Mouse (Mus musculus): ENCODE measurements around the gene Shcbp1l.
A peak's percentile ranks its signal among the peaks of the same experiment; 100 is the strongest.

The Shcbp1l gene

DNA sequence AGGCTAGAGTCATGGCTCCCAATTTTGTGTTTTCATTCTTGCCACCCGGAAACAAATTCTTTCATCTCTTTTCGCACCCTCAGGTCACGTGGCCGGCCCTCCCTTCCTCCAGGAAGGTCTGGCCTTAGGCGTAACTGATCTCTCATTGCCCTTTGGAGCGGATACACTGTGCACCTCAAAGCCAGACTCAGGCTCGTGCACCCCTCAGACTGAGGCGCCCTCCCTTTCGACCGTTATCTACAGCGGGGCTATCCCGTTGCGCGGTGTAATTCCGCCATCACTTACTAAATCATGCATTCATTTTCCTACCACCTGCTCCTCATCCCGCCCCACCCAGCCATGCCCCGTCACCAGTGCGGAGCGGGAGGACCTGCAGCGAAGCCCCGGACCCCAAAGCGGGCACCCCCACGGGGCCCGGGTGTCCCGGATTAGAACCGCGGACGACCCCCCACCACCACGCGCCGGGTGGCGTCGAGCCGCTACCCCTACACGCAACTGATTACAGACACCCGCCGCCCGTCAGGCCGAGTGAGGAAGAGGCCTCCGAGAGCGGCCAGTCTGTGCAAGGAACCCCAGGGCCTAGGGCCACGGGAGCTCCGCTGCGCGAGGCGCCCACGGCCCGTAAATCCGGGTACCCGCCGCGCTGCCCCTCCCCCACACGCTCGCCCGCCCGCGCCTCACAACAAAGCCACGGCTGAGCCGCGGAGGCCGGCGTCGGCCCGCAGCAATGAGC is 62.0 kb downstream of the Shcbp1l start:
- peak; percentile 28 to 35 for DNase-seq (ENCODE audit: low spot score in 2 of 2)

DNA sequence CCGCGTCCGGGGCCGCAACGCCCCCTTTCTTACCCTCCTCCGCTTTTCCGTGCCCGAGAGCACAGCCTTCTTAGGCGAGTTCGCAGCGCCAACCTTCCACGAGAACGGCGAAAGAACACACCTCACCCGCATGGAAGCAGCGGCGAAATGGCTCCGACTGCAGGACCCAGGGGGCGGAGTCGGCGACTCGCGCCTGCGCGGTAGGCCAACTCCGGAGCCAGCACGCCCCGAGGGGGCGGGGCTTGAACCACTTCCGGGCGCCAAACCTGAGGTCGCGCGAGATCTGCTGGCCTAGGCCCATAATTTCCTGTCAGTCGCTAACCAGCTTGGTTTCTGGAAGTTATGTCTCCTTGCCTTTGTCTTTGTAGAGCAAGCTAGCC is 62.5 kb downstream of the Shcbp1l start, which contains the start of gene Dhx9:
TSS of gene Dhx9 (minus strand) at position 161 of the 380 bp plus-strand sequence.
- peak; percentile 98 for DNase-seq (ENCODE audit: low spot score in 2 of 2)

DNA sequence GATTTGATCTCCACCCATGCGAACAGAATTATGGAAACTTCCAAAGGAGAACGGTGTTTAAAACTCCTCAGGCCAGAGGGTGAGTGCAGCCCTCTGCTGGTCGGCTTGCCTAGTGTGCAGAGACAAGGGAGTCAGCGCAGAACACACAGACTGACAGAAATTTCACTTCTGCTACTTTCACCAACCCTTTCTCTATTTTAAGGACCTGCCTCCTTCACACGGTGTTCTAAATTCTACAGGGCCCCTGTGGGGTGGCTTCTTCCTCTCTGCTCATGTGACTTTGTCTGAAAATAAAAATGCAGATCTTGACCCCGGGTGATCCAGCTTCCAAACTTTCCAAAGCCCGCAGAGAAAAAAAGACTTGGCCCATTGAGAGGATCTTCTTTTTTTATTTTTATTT is 64.2 kb downstream of the Shcbp1l start:
- peak; percentile 28 to 59 for DNase-seq (ENCODE audit: low spot score in 2 of 2)

DNA sequence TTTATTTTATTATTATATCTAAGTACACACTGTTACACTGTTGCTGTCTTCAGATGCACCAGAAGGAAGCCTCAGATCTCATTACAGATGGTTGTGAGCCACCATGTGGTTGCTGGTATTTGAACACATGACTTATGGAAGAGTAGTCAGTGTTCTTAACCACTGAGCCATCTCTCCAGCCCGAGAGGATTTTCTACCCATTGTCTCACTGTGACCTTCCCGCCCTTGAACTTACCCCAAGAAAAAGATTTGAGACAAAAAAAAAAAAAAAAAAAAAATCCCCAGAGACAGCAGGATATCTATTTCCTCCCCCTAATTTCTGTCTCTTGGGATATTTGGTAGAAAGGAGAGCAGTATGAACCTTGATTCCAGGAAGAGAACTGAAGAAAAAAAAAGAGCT is 64.6 kb downstream of the Shcbp1l start:
- no peak for DNase-seq (ENCODE audit: low spot score in 2 of 2)

DNA sequence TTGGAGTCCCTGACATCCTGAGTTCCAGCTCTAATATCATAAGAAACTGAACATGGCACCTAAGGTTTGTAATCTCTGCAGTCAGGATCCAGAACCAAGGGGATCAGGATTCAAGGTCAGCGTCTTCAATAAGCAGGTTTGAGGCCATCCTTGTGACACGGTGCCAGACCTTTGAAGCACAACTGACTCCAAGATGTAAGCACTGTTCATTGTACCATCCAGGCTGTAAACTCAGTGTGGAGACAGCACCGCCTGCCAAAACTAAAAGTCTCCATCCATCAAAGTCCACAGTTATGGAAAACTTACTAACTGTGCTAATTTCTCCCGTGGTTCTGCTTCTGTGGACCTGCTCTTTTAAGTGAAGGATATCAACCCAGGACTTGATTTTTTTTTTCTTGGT is 65.0 kb downstream of the Shcbp1l start:
- no peak for DNase-seq (ENCODE audit: low spot score in 2 of 2)

DNA sequence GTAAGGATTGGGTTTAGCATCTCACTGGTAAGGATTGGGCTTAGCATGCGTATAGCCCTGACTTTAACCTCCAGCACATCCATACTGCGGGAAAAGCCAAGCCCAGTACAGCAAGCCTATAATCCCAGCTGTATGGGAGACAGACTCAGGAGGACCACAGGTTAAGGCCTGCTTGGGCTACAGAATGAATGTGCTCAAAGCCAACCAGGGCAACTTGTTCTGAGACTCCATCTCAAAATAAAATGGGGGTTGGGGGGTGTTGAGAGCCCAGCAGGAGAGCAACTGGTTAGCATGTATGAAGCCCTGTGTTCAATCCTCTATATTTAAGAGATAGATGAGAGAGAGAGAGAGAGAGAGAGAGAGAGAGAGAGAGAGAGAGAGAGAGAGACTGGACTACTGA is 66.4 kb downstream of the Shcbp1l start:
- no peak for DNase-seq (ENCODE audit: low spot score in 2 of 2)

DNA sequence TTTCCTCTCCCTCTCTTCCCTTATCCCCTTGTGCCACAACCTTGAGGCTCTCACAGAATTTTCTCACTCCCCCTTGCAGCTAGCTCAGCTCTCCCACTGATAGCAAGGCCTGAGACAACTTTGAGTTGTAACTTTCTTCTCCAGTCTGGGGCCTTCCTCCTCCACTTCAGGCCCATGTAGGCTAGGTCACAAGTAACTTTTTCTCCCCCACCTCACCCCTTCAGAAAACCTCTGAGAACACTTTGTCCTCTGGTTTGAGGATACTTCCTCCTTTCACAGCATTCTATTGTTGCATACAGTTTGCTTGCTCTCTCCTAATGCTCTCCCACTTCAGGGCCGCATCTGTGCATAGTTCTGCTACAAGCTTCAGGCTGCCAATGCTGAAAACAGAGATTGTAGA is 66.9 kb downstream of the Shcbp1l start:
- DNase-seq (ENCODE audit: low spot score in 2 of 2) = no peak

DNA sequence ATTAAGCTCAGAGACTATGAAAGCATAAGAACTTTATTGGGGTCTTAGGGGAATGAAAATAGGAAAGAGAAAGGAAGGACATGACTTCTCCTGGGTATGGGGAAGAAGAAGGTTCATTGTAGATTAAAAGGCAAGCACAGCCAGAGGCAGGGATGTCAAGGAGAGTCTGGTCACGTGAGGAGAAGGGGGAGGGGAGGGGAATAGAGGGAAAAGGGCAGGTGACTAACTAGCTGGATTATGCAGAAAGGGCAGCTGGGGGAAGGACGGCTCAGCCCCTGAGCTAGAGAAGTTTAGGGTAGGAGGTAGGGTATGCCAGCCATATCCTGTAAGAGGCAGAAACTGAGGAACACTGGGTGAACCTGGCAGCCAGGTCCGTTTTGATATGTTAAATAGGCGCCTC is 68.4 kb downstream of the Shcbp1l start:
- no peak for DNase-seq (ENCODE audit: low spot score in 2 of 2)

DNA sequence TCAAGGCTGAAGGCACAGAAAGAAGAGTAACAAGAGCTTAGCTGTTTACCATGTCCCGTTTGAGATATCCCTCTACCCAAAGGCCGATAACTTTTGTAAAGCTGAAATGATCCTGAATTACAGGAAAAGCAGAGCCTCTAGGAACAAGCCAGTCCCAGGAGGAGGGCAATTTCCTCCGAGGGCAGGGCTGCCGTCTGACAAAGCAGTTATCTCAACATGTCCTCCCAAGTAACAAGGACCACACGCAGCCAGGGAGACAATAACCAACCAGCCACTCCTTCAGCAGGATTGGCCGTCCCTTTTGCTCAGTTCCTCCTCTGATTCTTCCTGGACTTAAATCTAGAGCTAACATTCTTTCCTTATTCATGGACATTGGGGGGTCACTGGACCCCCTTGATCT is 69.0 kb downstream of the Shcbp1l start:
- no peak for DNase-seq (ENCODE audit: low spot score in 2 of 2)

DNA sequence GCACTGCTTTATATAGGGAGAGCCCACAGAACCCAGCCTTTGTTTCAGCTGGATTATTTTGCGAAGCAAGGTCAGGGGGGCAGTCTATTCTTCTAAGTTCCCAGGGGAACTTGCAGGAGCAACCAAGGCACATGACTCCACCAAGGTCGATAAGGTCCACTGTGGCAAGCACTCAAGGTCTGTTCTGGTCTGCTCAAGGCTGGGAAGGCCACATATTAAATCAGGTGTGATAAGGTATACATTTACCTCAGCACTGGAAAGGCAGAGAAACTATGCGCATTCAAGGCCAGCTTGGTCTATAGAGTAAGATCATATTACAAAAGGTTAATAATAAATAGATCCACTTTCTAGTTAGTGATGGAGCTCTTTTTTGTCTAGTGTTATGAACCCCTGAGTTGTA is 71.1 kb downstream of the Shcbp1l start:
- no peak for DNase-seq (ENCODE audit: low spot score in 2 of 2)

DNA sequence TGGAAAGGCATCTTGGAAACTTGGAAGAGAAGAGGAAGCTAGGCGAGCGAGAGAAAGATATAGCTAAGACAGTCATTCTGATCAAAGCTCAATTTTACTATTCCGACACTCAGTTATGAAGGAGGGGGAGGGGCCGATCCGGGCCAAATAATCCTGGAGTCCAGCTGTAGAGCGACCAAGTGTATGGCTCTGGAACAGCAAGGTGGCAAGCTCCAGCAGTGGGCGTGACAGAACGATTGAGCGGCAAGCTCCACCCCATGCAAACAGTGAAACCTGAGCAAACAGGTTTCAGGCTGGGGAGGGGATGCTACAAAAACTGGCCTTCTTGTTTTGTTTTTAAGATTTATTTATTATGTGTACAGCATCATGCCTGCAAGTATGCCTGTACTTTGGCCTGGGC is 75.1 kb downstream of the Shcbp1l start:
- no peak for DNase-seq (ENCODE audit: low spot score in 2 of 2)

DNA sequence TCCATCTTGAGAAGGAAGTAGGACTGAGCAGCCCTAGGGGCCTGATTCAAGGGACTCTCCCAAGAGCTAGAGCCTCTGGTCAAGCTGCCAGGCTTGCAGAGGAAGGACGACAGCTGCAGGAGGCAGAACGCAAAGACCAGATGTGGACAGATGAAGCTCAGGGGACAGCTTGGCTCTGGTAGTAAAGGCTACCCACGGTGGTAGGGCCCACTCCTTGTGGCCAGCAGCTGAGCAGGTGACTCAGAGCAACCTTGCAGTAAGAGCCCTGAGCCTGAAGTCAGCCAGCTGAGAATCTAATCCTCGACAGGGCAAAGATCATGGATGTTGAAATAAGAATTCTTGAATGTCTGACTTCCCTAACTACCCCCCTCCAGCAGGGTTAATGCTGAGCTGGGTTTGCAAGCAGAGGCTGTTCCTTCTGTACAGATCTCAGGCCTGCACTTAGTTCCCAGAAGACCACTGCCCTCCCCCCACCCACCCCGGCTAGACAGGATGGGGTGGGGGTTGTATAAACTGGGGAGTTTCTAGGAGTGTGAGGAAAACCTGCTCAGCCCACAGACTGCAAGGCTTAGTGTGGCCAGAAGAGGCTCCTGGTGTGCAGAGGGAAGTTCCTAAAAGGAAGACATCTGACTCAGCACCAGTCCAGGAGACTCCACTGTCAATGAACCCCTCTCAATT is 76.8 kb downstream of the Shcbp1l start:
- no peak for DNase-seq (ENCODE audit: low spot score in 2 of 2)

Data from spleen, postnatal 14 days (tissue).